Mouse (Mus musculus) embryonic facial prominence, embryonic 13.5 days (tissue): ENCODE measurements around the gene Nhs. TPM values are rescaled to one million over a fixed set of nuclear protein-coding genes. Genes with fewer than 3 reads are reported as not detected.

Experiments used
- ATAC-seq: fragments of 200-750 bp; cut with Nextera tagmentation; 2 replicates; pipeline ENCODE4 v1.8.0; 2017; ENCODE audit warnings: low read depth; ENCODE audit not compliant: insufficient number of reproducible peaks, insufficient read depth, low FRiP score, low TSS enrichment
- H3K27ac ChIP-seq: fragments of 300-500 bp; sonication (generic); 2 replicates; pipeline ENCODE4 v1.5.1; 2015; ENCODE audit warnings: moderate library complexity, mild to moderate bottlenecking, inconsistent platforms
- H3K27me3 ChIP-seq: fragments of 300-500 bp; sonication (generic); 2 replicates; pipeline ENCODE4 v1.6.1; 2015; ENCODE audit warnings: mild to moderate bottlenecking, inconsistent platforms
- H3K36me3 ChIP-seq: fragments of 300-500 bp; sonication (generic); 2 replicates; pipeline ENCODE4 v1.6.1; 2015; ENCODE audit warnings: mild to moderate bottlenecking, inconsistent platforms
- H3K4me1 ChIP-seq: fragments of 300-500 bp; sonication (generic); 2 replicates; pipeline ENCODE4 v1.6.1; 2015; ENCODE audit warnings: inconsistent platforms
- H3K4me2 ChIP-seq: fragments of 300-500 bp; sonication (generic); 2 replicates; pipeline ENCODE4 v1.6.1; 2015; ENCODE audit warnings: moderate library complexity, mild to moderate bottlenecking, inconsistent platforms
- H3K4me3 ChIP-seq: fragments of 300-500 bp; sonication (generic); 2 replicates; pipeline ENCODE4 v1.5.1; 2015; ENCODE audit warnings: mild to moderate bottlenecking, inconsistent platforms
- H3K9ac ChIP-seq: fragments of 300-500 bp; sonication (generic); 2 replicates; pipeline ENCODE4 v1.6.1; 2015; ENCODE audit warnings: mild to moderate bottlenecking, inconsistent platforms
- H3K9me3 ChIP-seq: fragments of 300-500 bp; sonication (generic); 2 replicates; pipeline ENCODE4 v1.6.1; 2016; ENCODE audit warnings: inconsistent platforms
- WGBS: fragments of 180-500 bp; shearing (Covaris S2); methylation state at CpG from one replicate; pipeline ENCODE4 v1.1.7; 2015; ENCODE audit warnings: mixed read lengths; 5-methylcytosine and 5-hydroxymethylcytosine counted together
- polyA plus RNA-seq: library from polyadenylated mRNA; unstranded; fragments of >200 nt; fragmentation: Nextera tagmentation; extraction: Ambion mirVana; gene quantifications from 2 replicates; pipeline ENCODE4 v1.2.1, GENCODE M21; 2015

Gene Nhs
- polyA plus RNA-seq, 1 experiment from 2014 or later: 3.0 TPM

DNA sequence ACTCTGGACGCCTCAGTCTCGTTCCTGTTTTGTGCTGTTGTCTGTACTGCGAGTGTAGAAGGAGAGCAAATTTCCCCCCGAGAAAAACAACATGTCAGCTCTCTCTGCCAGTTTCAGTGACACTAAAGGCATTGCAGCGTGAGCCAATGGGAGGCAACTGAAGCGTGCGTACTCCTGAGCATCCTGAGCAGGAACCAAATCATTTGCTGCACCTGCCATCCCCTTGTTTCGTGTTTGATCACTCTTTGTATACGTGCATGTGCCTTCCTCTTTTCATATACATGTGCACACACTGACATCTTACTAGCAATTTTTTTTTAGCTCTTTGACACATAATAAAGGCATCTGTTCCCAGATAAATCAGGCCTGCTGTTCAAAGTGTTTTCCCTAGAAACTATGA, 142.1 kb downstream of the Nhs start:
- Histone ChIP-seq H3K4me3 (no peak overlapping the region), H3K36me3 (no peaks in the 10 kb centered on the region), H3K4me2 (no peak overlapping the region), H3K9me3 (no peaks in the 10 kb centered on the region), H3K9ac (no peak overlapping the region), H3K27me3 (peaks cover 78% of the 10 kb centered on the region), H3K4me1 (0 out of 2 replicates have a peak, but pooled peaks cover 5% of the 10 kb centered on the region), H3K27ac (no peak overlapping the region)
- WGBS: 54% methylated on average over 9 of the region's 9 CpGs
- no peak for ATAC-seq

DNA sequence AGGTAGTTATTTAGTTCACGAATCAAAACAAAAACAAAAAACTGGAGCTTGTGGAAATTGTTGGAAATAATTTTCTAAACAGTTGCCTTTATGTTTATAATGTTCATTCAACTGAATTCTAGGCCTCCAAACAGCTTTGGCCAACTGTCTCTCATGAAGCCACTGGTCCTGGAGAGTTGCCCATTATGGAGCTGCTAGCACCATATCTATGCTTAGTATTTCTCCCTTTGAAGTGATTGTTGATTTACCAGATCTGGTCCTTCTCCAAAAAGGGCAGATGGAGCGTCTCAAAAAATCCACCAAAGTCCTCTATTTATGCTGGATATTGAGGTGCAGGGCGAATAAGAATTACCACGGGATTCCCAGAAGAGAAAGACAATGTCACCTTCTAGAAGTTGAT, 147.0 kb downstream of the Nhs start:
- H3K27me3 ChIP-seq: peaks cover 75% of the 10 kb centered on the region
- no peak overlapping the region for H3K9ac ChIP-seq

DNA sequence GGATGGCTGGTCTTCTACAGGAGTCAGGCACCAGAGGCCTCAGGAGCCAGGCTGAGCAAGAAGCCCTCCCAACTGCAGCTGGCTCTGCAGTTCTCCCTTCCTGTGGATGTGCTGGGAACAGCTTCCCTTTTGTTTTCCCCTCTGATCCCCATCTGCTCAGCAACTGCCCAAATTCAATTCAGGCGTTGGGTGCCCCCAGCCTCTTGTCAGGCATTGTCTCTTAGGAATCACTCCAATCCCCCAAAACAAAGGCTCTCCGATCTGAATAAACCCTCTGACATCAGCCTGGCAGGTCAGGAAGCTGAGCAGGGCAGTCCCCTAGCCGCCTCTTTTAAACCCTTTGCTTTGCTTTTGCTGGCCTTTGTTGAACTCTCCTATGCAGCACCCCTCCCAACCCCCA, 149.7 kb downstream of the Nhs start:
- no peaks in the 10 kb centered on the region for H3K9me3 ChIP-seq
- peaks cover 71% of the 10 kb centered on the region for H3K27me3 ChIP-seq
- 38% methylated on average over 3 of the region's 3 CpGs for WGBS
- no peaks in the 10 kb centered on the region for H3K4me1 ChIP-seq
- no peak for ATAC-seq
- H3K4me2 ChIP-seq: no peak overlapping the region
- H3K4me3 ChIP-seq: no peak overlapping the region
- H3K9ac ChIP-seq: no peak overlapping the region
- H3K27ac ChIP-seq: no peak overlapping the region
- H3K36me3 ChIP-seq: no peaks in the 10 kb centered on the region

More for the DNA sequence above, 147.0 kb downstream of the Nhs start:
- WGBS: 82% methylated on average over 4 of the region's 4 CpGs
- no peak for ATAC-seq
- Histone ChIP-seq H3K36me3 (no peaks in the 10 kb centered on the region), H3K4me1 (0 out of 2 replicates have a peak, but pooled peaks cover 5% of the 10 kb centered on the region), H3K4me3 (no peak overlapping the region), H3K27ac (no peak overlapping the region), H3K9me3 (no peaks in the 10 kb centered on the region), H3K4me2 (no peak overlapping the region)

DNA sequence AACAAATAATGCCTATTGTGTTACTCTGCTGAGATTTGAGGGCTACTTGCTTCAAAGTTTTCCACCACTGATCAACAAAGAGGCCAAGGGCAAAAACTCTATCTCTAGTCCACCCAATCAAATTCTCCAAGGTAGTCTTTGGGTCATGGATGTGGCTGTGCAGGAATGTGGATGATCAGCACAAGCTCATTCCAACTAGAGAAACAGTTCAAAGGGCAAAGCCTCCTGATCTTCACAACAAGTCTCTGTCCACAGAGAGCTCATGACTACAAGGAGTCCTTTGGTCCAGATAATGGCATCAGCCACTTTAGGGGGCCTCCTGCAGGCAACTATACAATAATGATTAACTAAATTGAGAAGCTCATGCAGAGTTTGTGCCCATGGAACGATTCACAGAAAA, 155.7 kb downstream of the Nhs start:
- 50% methylated on average over 1 of the region's 1 CpGs for WGBS
- no peak for ATAC-seq
- H3K27ac ChIP-seq: no peak overlapping the region
- no peaks in the 10 kb centered on the region for H3K9me3 ChIP-seq
- H3K4me1 ChIP-seq: no peaks in the 10 kb centered on the region
- H3K27me3 ChIP-seq: peaks cover 56% of the 10 kb centered on the region
- H3K9ac ChIP-seq: no peak overlapping the region
- no peaks in the 10 kb centered on the region for H3K36me3 ChIP-seq
- H3K4me3 ChIP-seq: no peak overlapping the region
- no peak overlapping the region for H3K4me2 ChIP-seq

DNA sequence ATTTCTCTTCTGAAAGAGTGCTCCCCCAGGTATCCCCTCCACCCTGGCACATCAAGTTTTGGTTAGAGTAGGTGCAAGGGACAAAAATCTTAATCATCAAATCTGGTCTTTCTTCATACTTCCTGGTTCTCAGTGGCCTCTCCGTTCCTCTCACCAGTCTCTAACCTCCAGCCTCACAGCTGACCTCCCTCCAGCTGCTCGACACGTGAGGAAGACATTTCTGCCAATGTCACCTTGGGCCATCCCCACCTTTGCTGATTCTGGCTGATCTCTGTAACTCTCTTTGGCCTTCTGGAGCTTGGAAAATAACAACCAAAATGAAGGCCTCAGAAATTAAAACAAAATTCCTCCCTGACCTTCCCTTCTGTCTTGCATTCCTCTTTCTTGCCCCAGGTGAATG, 160.7 kb downstream of the Nhs start:
- no peak overlapping the region for H3K9ac ChIP-seq
- no peaks in the 10 kb centered on the region for H3K36me3 ChIP-seq
- peaks cover 5% of the 10 kb centered on the region; the same call in 1 of the 2 replicates for H3K4me1 ChIP-seq
- no peak overlapping the region for H3K27ac ChIP-seq
- no peak overlapping the region for H3K4me3 ChIP-seq
- no peak for ATAC-seq
- H3K27me3 ChIP-seq: peaks cover 51% of the 10 kb centered on the region
- H3K9me3 ChIP-seq: no peaks in the 10 kb centered on the region
- 80% methylated on average over 3 of the region's 3 CpGs for WGBS
- no peak overlapping the region for H3K4me2 ChIP-seq

DNA sequence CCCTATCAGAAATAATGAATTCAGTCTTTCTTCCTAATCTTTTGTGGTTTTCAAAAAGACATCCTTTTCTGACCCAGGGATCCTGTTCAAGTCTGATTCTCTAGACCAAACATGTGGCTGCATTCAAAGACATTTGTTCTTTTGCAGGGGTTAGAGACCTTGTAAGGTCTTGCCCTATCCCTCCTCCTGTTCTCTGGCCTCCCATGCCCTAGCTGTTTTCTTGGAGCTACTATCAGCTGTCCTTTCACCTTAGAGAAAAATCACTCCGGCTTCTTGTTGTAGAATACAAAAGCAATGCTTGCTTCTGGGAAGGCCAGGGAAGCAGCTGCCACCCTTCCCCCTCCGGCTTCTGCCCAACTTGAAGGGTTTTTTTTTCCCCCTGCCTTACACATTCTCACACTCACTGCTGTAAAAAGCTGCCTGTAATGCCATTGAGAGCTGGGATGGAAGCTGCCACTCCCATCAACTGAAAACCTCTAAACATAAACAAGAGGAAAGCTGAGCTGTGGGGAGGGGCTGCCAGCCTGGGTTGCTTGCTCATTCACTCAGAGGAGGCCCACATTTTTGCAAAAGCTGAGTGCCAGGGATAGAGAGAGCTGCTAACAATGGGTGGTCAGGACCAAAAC, 162.2 kb downstream of the Nhs start:
- Histone ChIP-seq H3K36me3 (no peaks in the 10 kb centered on the region), H3K9ac (no peak overlapping the region), H3K4me2 (no peak overlapping the region), H3K4me1 (peaks cover 5% of the 10 kb centered on the region; the same call in 1 of the 2 replicates), H3K9me3 (no peaks in the 10 kb centered on the region), H3K4me3 (no peak overlapping the region), H3K27ac (peak overlapping the region; percentile 48), H3K27me3 (peaks cover 57% of the 10 kb centered on the region)
- no peak for ATAC-seq
- 31% methylated on average over 2 of the region's 2 CpGs for WGBS

DNA sequence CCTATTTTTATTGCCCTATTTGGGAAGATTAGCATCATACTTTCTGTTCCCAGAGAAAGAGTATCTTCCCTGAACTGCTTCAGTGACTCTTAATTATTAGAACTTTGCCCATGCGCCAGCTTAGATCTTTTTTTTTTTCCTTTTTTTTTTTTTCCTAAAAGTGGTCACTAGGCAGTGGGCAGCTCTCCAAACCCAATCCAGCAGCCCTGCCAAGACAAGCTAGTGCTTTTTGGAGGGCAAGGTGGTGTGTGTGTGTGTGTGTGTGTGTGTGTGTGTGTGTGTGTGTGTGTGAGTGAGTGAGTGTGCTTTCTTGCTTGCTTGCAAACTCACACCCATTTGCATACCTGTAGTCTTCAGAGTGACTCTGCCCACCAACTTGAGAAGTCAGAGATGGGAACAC, 169.4 kb downstream of the Nhs start:
- Histone ChIP-seq H3K4me3 (no peak overlapping the region), H3K27ac (no peak overlapping the region), H3K4me2 (no peak overlapping the region), H3K9me3 (no peaks in the 10 kb centered on the region), H3K4me1 (peaks cover 15% of the 10 kb centered on the region; the same call in 1 of the 2 replicates), H3K27me3 (peaks cover 63% of the 10 kb centered on the region), H3K36me3 (no peaks in the 10 kb centered on the region), H3K9ac (no peak overlapping the region)
- ATAC-seq: no peak
- WGBS: 90% methylated on average over 1 of the region's 1 CpGs

DNA sequence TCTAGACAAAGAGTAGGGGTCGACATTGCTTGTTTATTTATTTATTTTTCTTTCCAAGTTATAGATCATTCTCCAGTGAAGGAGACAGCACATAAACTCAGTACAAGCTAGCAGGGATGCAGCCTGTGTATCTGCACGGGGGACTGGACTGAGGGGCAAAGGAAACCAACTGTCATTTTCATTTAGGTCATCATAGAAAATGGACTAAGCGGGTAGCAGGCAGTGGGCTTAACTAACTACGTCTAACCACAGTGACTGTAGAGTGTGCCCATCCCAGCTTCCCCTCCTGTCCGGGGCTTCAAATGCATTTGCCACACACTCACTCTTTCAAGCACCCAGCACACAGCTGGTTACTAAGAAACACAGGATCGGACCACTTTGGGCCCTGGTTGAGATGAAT, 174.6 kb downstream of the Nhs start:
- Histone ChIP-seq H3K27me3 (peaks cover 55% of the 10 kb centered on the region), H3K4me3 (no peak overlapping the region), H3K9me3 (no peaks in the 10 kb centered on the region)

DNA sequence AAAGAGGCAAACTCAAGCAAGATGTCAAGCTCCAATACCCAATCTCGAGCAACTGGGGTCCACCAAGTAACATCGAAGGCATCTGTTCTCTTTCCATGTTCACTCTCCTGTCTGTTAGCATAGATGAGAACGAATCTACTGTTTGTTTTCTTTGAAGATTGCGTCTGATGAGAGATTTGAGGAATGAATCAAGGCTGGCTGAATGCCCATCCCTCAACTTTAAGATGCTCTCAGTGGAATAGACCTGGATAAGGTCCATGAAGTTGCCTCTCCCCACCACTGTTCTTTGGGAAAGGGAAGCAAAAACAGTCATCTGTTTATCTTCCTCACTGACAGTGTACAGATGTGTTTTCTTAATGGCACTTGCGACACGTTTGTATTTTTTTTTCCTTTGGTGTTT, 178.1 kb downstream of the Nhs start:
- WGBS: 59% methylated on average over 6 of the region's 6 CpGs
- no peak overlapping the region for H3K27ac ChIP-seq
- H3K9me3 ChIP-seq: no peaks in the 10 kb centered on the region
- H3K4me3 ChIP-seq: no peak overlapping the region
- H3K27me3 ChIP-seq: peaks cover 65% of the 10 kb centered on the region
- H3K4me2 ChIP-seq: no peak overlapping the region
- no peak overlapping the region for H3K9ac ChIP-seq
- H3K36me3 ChIP-seq: no peaks in the 10 kb centered on the region
- peaks cover 5% of the 10 kb centered on the region; the same call in 1 of the 2 replicates for H3K4me1 ChIP-seq
- no peak for ATAC-seq

More for the DNA sequence above, 174.6 kb downstream of the Nhs start:
- WGBS: 74% methylated on average over 6 of the region's 6 CpGs
- Histone ChIP-seq H3K27ac (no peak overlapping the region), H3K9ac (no peak overlapping the region), H3K36me3 (no peaks in the 10 kb centered on the region), H3K4me2 (no peak overlapping the region), H3K4me1 (peaks cover 15% of the 10 kb centered on the region; the same call in 1 of the 2 replicates)
- ATAC-seq: no peak

DNA sequence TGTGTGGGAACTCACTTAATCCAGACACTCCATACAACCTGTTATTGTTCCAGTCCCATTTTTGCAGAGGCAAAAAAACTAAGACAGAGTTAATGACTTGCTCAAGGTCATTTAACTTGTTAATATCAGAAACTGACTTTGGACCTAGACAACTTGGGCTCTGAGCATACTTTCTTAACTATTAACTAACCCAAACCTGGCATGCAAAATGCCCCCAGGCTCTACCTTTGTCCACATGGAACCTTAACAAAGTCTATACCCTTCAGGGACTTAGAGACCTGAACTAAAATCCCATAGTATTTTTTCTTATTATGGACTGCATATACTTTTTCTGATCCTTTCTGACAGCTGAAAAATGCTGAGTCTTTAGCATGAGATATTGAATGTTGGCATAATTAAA, 179.6 kb downstream of the Nhs start:
- H3K4me3 ChIP-seq: no peak overlapping the region
- no peak overlapping the region for H3K4me2 ChIP-seq
- H3K4me1 ChIP-seq: no peaks in the 10 kb centered on the region
- peaks cover 63% of the 10 kb centered on the region for H3K27me3 ChIP-seq
- no peak overlapping the region for H3K27ac ChIP-seq
- H3K9me3 ChIP-seq: no peaks in the 10 kb centered on the region
- H3K36me3 ChIP-seq: no peaks in the 10 kb centered on the region
- no peak overlapping the region for H3K9ac ChIP-seq
- no peak for ATAC-seq

DNA sequence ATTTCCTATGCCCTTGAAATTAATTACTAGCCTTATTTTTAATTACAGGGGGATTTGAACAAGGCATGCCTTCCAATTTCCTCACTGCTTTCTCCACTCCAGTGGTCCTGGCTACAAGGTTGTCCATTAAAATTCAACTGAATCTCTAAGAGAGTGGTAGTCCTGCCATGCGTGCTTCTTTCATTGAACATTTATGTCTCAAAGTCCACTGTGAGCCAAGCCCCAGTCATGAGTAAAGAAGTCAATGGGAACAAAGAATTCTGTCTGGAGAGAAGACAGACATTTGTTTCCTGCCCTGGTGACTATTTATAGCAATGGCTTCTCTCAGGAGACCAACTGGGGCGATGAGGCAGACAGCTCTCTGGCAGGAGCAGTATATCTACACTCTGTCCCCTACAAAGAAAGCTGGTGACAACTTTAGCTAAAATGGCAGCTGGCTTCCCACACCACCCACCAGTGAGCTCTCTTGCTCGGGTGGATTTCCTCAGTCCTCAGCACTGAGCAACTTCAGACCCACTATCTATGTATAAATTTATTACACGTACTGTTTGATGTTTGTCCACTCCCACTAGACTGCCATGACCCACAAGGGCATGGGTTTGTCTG, 182.2 kb downstream of the Nhs start:
- peaks cover 67% of the 10 kb centered on the region for H3K27me3 ChIP-seq
- no peak overlapping the region for H3K27ac ChIP-seq
- no peaks in the 10 kb centered on the region for H3K36me3 ChIP-seq
- no peak for ATAC-seq
- WGBS: 73% methylated on average over 4 of the region's 4 CpGs
- no peak overlapping the region for H3K9ac ChIP-seq
- H3K4me2 ChIP-seq: no peak overlapping the region
- H3K4me3 ChIP-seq: no peak overlapping the region
- peaks cover 8% of the 10 kb centered on the region for H3K4me1 ChIP-seq
- no peaks in the 10 kb centered on the region for H3K9me3 ChIP-seq

DNA sequence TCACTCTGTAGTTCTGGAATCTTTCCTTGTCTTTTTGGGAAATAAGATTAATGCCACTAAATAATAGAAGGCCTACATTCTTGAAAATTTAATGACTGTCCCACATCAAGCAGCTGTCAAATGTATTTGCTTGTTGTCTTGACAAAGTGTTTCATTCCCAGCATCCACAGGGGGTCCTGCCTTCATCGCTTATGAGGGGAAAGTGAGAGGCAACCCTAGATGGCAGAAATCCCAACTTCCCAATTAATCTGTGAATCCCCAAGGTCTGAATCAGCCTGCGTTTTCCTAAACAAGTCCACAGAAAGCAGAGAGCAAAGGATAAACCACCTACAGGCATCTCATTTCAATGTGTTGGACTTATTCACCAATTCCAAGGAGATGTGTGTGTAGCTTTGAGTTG, 183.2 kb downstream of the Nhs start:
- no peak for ATAC-seq
- WGBS: 66% methylated on average over 2 of the region's 2 CpGs
- Histone ChIP-seq H3K27me3 (peaks cover 74% of the 10 kb centered on the region), H3K4me3 (no peak overlapping the region), H3K36me3 (no peaks in the 10 kb centered on the region), H3K9ac (no peak overlapping the region), H3K4me2 (no peak overlapping the region), H3K27ac (no peak overlapping the region), H3K9me3 (no peaks in the 10 kb centered on the region), H3K4me1 (peaks cover 8% of the 10 kb centered on the region)
